Mouse (Mus musculus): ENCODE data around the gene Slc25a12.

Gene Slc25a12

GRCm38 (mm10) chr2:71309726-71310125, 57.8 kb downstream of the Slc25a12 start:
- DNase-seq (ENCODE audit: low read depth, low spot score), result no peak

DNA sequence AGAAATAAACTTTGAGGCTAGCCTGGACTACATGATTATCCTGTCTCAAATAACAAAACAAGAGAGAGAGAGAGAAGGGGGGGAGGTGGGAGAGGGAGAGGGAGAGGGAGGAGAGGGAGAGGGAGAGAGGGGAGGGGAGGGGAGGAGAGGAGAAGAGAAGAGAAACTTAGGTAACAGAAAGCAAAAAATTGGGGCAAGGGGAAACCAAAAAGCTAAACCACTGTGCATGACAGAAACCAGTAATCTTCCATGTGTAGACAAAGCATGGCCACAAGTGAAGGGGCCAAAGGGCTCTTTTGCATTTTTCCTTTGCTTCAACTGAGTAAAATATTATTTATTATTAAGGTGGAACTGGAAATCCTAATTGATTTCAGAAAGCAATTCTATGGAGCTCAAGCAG, 61.2 kb downstream of the Slc25a12 start:
- DNase-seq (ENCODE audit: low read depth, low spot score), result no peak

- DNase-seq (ENCODE audit: low read depth, low spot score), result no peak
These were observed 62.7 kb downstream of the Slc25a12 start for GRCm38 (mm10) chr2:71304821-71305220.

GRCm38 (mm10) chr2:71303221-71303620, 64.3 kb downstream of the Slc25a12 start:
- no peak for DNase-seq (ENCODE audit: low read depth, low spot score)

DNA sequence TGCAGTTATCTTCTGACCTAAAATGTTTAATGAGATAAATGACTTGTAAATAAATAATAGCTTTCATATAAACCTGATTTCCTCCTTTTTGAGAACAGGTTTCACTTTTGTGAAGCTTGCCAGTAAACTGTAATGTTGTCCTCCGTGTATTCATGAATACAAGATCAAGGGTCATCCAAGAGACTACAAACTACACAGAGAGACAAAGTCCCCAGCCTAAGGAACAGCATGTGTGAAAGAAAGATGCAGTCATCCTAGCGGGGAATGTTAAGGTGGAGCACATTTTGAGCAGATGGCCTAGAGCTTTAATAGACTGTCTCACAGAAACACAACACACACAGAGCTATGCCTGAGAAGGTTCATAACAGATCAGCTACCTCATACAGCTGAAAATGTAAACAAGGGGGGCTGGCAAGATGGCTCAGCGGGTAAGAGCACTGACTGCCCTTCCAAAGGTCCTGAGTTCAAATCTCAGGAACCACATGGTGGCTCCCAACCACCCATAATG, 65.3 kb downstream of the Slc25a12 start:
- no peak for DNase-seq (ENCODE audit: low read depth, low spot score)

GRCm38 (mm10) chr2:71298729-71299128, 68.8 kb downstream of the Slc25a12 start:
- no peak for DNase-seq (ENCODE audit: low read depth, low spot score)

- no peak for DNase-seq (ENCODE audit: low read depth, low spot score)
These were observed 70.0 kb downstream of the Slc25a12 start for GRCm38 (mm10) chr2:71297501-71297900.

DNA sequence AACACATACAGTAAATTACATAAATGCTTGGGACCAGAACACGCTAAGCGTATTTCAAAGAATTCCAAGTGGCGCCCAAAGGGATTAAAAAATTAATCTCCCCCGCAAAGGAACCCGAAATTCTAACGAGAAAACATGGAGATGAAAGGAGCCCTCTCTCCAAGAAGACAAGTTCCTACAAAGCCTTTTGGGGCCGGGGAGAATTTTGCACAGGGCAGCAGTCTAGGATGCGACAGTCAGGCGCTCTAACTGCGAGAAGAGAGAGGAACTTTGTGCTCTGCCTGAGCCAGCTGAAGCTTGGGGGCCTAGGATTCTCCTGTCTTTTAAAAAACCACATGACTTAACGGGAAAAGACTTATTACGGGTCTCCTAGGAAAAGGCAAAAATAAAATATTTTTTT, 71.7 kb downstream of the Slc25a12 start:
- DNase-seq (ENCODE audit: low read depth, low spot score), result no peak

- no peak for DNase-seq (ENCODE audit: low read depth, low spot score)
These were observed 73.1 kb downstream of the Slc25a12 start for GRCm38 (mm10) chr2:71294489-71294888.

- DNase-seq (ENCODE audit: low read depth, low spot score), result no peak
These were observed 73.6 kb downstream of the Slc25a12 start for GRCm38 (mm10) chr2:71293983-71294382.

- DNase-seq (ENCODE audit: low read depth, low spot score), result no peak
These were observed 76.0 kb downstream of the Slc25a12 start for GRCm38 (mm10) chr2:71291566-71291965.

- peak; percentile 36 for DNase-seq (ENCODE audit: low read depth, low spot score)
These were observed 77.3 kb downstream of the Slc25a12 start for GRCm38 (mm10) chr2:71290107-71290775.

DNA sequence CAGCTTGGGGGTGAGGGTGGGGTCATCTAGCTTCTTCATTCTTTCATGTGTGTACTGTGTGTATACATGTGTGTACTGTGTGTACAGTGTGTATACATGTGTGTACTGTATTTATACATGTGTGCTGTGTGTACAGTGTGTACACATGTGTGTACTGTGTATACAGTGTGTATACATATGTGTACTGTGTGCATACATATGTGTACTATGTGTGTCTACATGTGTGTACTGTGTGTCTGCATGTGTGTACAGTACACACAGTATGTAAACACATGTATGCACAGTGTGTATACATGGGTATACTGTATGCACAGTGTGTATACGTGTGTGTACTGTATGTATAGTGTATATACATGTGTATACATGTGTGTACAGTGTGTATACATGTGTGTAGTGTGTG, 85.6 kb downstream of the Slc25a12 start:
- DNase-seq (ENCODE audit: low read depth, low spot score), result no peak

- DNase-seq (ENCODE audit: low read depth, low spot score), result peak; percentile 69
These were observed 88.5 kb downstream of the Slc25a12 start for GRCm38 (mm10) chr2:71278791-71279775.

- no peak for DNase-seq (ENCODE audit: low read depth, low spot score)
These were observed 91.8 kb downstream of the Slc25a12 start for GRCm38 (mm10) chr2:71275734-71276133.

DNA sequence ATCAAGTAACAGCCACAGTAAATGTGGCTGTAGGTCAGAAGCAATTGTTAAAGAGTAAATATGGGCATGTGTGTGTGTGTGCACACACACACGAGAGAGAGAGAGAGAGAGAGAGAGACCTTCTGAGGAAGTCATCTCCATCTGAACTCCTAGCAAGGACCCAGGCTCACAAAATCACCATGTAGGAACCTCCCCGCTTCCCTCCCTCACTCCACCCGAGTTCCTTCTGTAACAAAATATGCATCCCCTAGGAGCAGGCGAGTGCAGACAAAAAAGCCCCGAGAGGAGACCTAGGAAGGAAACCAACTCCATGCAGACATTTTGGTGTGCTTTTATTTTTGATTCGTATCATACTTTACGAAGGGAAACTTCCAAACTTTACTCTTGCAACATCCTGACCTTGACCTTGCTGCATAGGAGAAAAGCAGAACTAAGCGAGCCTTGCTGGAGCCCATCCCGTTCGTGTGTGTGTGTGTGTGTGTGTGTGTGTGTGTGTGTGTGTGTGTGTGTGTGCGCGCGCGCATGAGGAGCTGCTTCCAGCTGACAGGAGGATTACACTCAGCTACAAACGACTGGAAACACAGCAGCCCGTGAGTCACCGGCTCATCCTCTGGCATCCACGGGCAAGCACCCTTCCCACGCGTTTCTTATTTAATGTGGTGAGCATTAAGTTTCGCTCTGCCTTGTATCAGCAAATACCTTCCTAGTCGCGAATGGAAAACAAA, 93.4 kb downstream of the Slc25a12 start:
- peak; percentile 34 for DNase-seq (ENCODE audit: low read depth, low spot score)

GRCm38 (mm10) chr2:71270085-71270484, 97.5 kb downstream of the Slc25a12 start:
- DNase-seq (ENCODE audit: low read depth, low spot score), result no peak

GRCm38 (mm10) chr2:71269332-71269731, 98.2 kb downstream of the Slc25a12 start:
- DNase-seq (ENCODE audit: low read depth, low spot score), result no peak

GRCm38 (mm10) chr2:71268691-71269090, 98.9 kb downstream of the Slc25a12 start:
- DNase-seq (ENCODE audit: low read depth, low spot score), result no peak

- peak; percentile 32 for DNase-seq (ENCODE audit: low read depth, low spot score)
These were observed 103.0 kb downstream of the Slc25a12 start for GRCm38 (mm10) chr2:71264585-71264984.

GRCm38 (mm10) chr2:71256581-71256980, 111.0 kb downstream of the Slc25a12 start:
- no peak for DNase-seq (ENCODE audit: low read depth, low spot score)

DNA sequence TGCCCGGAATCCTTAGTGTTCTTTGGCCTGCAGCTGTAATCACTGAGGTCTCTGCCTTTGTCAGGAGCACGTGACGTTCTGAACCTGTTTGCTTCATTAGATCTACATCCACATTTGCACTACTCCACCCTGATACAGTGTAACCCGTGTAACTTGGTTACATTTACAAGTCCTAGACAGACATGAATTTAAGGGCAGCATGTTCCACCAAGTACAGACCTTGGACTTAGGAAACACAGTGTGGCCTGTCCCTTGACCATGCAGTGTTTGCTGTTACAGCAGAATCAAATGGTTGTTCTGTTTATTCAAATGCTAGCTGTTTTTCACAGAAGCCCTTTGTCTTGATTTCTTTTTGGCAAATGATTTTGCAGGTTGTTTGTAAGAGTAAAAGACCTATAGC, 112.7 kb downstream of the Slc25a12 start:
- no peak for DNase-seq (ENCODE audit: low read depth, low spot score)
